Mouse (Mus musculus) forebrain, embryonic 12.5 days (tissue): ENCODE data around the gene Olfr1340. TPM values are rescaled to one million over a fixed set of nuclear protein-coding genes. Genes with fewer than 3 reads are reported as not detected.
A peak's percentile ranks its signal among the peaks of the same experiment; 100 is the strongest.

Experiments used
- ATAC-seq: fragments of 200-750 bp; cut with Nextera tagmentation; 2 replicates; pipeline ENCODE4 v1.8.0; 2017; ENCODE audit warnings: moderate TSS enrichment; ENCODE audit not compliant: low FRiP score
- H3K27ac ChIP-seq: fragments of 300-500 bp; sonication (generic); 2 replicates; pipeline ENCODE4 v1.5.1; 2016; ENCODE audit warnings: mild to moderate bottlenecking
- H3K27me3 ChIP-seq: fragments of 300-500 bp; sonication (generic); 2 replicates; pipeline ENCODE4 v1.6.1; 2016; ENCODE audit warnings: mild to moderate bottlenecking
- H3K36me3 ChIP-seq: fragments of 300-500 bp; sonication (generic); replicated peaks from 2 replicates; pipeline ENCODE4 v1.6.1; 2016; ENCODE audit warnings: mild to moderate bottlenecking
- H3K4me1 ChIP-seq: fragments of 300-500 bp; sonication (generic); 2 replicates; pipeline ENCODE4 v1.6.1; 2016
- H3K4me2 ChIP-seq: fragments of 300-500 bp; sonication (generic); 2 replicates; pipeline ENCODE4 v1.6.1; 2016; ENCODE audit warnings: mild to moderate bottlenecking, moderate library complexity
- H3K4me3 ChIP-seq: fragments of 300-500 bp; sonication (generic); replicated peaks from 2 replicates; pipeline ENCODE4 v1.5.1; 2016; ENCODE audit warnings: mild to moderate bottlenecking
- H3K9ac ChIP-seq: fragments of 300-500 bp; sonication (generic); 2 replicates; pipeline ENCODE4 v1.6.1; 2016; ENCODE audit warnings: mild to moderate bottlenecking
- H3K9me3 ChIP-seq: fragments of 300-500 bp; sonication (generic); 2 replicates; pipeline ENCODE4 v1.6.1; 2016
- WGBS: fragments of 180-500 bp; shearing (Covaris S2); methylation state at CpG from one replicate; pipeline ENCODE4 v1.1.7; 2016; 5-methylcytosine and 5-hydroxymethylcytosine counted together
- polyA plus RNA-seq: library from polyadenylated mRNA; unstranded; fragments of >200 nt; fragmentation: Nextera tagmentation; extraction: Ambion mirVana; gene quantifications from 2 replicates; pipeline ENCODE4 v1.2.1, GENCODE M21; 2016

Olfr1340 gene
- not detected in 2 replicates for polyA plus RNA-seq

GRCm38 (mm10) chr4:118719838-118720237 lies at the start of gene Olfr1340:
Gene Olfr1340 (plus strand): TSS chr4:118720138.
- Histone ChIP-seq H3K36me3 (no peaks in the 10 kb centered on the region), H3K27me3 (no peaks in the 10 kb centered on the region), H3K9ac (no peak within 1 kb of the TSS), H3K4me2 (no peak within 1 kb of the TSS), H3K9me3 (no peaks in the 10 kb centered on the region), H3K27ac (no peak within 1 kb of the TSS), H3K4me3 (no peak within 1 kb of the TSS), H3K4me1 (no peaks in the 10 kb centered on the region)
- ATAC-seq: no peak

- Histone ChIP-seq H3K36me3 (no peaks in the 10 kb centered on the region), H3K9ac (no peak overlapping the region), H3K4me1 (no peaks in the 10 kb centered on the region), H3K9me3 (no peaks in the 10 kb centered on the region), H3K4me2 (no peak overlapping the region), H3K27ac (no peak overlapping the region), H3K4me3 (no peak overlapping the region), H3K27me3 (no peaks in the 10 kb centered on the region)
- no peak for ATAC-seq
- WGBS: 75% methylated on average over 2 of the region's 2 CpGs
Measured at GRCm38 (mm10) chr4:118687086-118687485, 32.9 kb upstream of the Olfr1340 start.

GRCm38 (mm10) chr4:118692412-118692973 lies 27.4 kb upstream of the Olfr1340 start, which contains the start of gene Olfr1342:
Gene Olfr1342 (minus strand): TSS chr4:118692756.
- H3K27ac ChIP-seq: no peak within 1 kb of the TSS
- no peak within 1 kb of the TSS for H3K4me3 ChIP-seq
- ATAC-seq: no peak
- H3K27me3 ChIP-seq: no peaks in the 10 kb centered on the region
- no peak within 1 kb of the TSS for H3K4me2 ChIP-seq
- H3K9me3 ChIP-seq: no peaks in the 10 kb centered on the region
- H3K36me3 ChIP-seq: no peaks in the 10 kb centered on the region
- H3K4me1 ChIP-seq: 0 out of 2 replicates have a peak, but pooled peaks cover 4% of the 10 kb centered on the region
- no peak within 1 kb of the TSS for H3K9ac ChIP-seq
- 47% methylated on average over 12 of the region's 12 CpGs for WGBS

GRCm38 (mm10) chr4:118693812-118694211 lies 26.1 kb upstream of the Olfr1340 start:
- H3K4me2 ChIP-seq: no peak overlapping the region
- no peaks in the 10 kb centered on the region for H3K27me3 ChIP-seq
- H3K36me3 ChIP-seq: no peaks in the 10 kb centered on the region
- H3K4me1 ChIP-seq: 0 out of 2 replicates have a peak, but pooled peaks cover 4% of the 10 kb centered on the region
- ATAC-seq: no peak
- no peak overlapping the region for H3K4me3 ChIP-seq
- no peak overlapping the region for H3K9ac ChIP-seq
- no peak overlapping the region for H3K27ac ChIP-seq
- 35% methylated on average over 2 of the region's 2 CpGs for WGBS
- no peaks in the 10 kb centered on the region for H3K9me3 ChIP-seq

GRCm38 (mm10) chr4:118703223-118703622 lies 16.7 kb upstream of the Olfr1340 start, which contains the start of gene Olfr1341:
Gene Olfr1341 (plus strand): TSS chr4:118703523.
- Histone ChIP-seq H3K9ac (no peak within 1 kb of the TSS), H3K4me2 (no peak within 1 kb of the TSS), H3K9me3 (no peaks in the 10 kb centered on the region), H3K36me3 (no peaks in the 10 kb centered on the region), H3K27ac (no peak within 1 kb of the TSS), H3K4me1 (no peaks in the 10 kb centered on the region), H3K27me3 (no peaks in the 10 kb centered on the region), H3K4me3 (no peak within 1 kb of the TSS)
- ATAC-seq: no peak
- WGBS: 84% methylated on average over 3 of the region's 3 CpGs

DNA sequence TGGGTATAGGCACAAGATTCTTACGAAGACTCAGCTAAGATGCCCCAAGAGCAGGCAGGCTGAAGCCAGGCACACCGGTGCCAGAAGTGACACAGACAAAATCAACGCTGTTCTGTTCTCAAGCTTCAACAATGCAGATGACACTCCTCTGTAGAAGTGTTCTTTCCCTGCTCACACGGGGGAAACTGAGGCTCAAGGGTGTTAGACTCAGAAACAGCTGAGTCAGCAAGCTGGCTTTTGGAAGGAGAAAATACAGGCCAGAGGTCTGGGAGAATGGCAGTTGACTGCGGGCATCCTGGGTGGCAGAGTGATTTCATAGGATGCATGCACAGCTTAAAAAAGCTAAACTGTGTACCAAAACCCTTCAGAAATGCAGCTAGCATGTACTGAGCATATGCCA lies 11.9 kb upstream of the Olfr1340 start:
- Histone ChIP-seq H3K9ac (no peak overlapping the region), H3K4me1 (no peaks in the 10 kb centered on the region), H3K9me3 (no peaks in the 10 kb centered on the region), H3K4me3 (no peak overlapping the region), H3K27ac (no peak overlapping the region), H3K4me2 (no peak overlapping the region), H3K36me3 (no peaks in the 10 kb centered on the region), H3K27me3 (no peaks in the 10 kb centered on the region)
- WGBS: 83% methylated on average over 5 of the region's 5 CpGs
- ATAC-seq: no peak

DNA sequence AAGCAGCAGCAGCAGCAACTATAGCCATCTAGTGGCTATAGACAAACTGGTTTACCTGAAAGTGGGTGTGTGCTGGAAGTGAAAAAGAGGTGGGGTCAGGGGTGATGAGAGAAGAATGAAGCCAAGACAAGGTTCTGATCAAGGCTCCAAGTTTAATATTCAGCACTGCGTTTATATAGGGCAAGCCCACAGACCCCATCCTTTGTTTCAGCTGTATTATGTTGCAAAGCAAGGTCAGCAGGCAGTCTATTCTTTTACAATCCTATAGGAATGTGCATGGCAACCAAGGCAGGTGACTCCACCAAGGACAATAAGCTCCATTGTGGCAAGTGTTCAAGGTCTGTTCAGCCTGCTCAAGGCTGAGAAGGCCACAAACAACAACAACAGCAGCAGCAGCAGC lies 8.3 kb upstream of the Olfr1340 start:
- H3K4me3 ChIP-seq: no peak overlapping the region
- no peak overlapping the region for H3K9ac ChIP-seq
- no peaks in the 10 kb centered on the region for H3K27me3 ChIP-seq
- no peaks in the 10 kb centered on the region for H3K36me3 ChIP-seq
- H3K4me1 ChIP-seq: no peaks in the 10 kb centered on the region
- no peak for ATAC-seq
- no peak overlapping the region for H3K4me2 ChIP-seq
- WGBS: 11% methylated on average over 1 of the region's 1 CpGs
- no peaks in the 10 kb centered on the region for H3K9me3 ChIP-seq
- H3K27ac ChIP-seq: no peak overlapping the region

DNA sequence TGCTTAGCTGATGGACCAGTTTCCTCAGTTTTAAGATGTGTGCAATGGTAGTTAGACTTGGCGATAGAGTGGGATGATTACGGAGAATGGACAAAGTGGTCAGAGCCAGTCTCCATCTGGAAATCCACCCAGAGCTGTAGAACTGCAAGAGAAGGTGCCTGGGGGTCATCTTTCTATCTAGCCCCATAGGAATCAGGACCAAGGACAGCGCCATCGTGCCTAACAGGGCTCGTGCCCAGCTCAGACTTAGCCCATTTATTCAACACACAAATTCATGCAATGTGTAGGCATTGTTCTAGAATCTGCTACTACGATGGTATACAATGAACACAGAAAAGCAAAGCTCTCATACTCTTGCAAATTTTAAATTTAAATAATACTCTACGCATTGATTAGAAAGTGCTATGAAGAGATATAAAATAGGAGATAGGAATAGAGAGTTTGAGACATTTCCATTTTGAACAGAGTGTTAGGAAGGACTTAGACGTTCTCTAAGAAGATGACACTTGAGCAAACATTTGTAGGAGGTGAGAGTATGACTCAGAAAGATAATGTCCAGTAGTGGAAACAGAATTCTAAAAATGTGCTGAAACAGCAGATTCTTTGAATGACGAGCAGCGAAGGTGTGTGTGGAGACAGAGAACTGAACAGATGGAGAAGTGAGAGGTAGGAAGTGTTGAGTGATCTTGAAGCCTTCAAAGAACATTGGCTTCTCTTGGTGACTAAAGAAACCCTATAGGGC lies 2.0 kb downstream of the Olfr1340 start:
- Histone ChIP-seq H3K27ac (no peak overlapping the region), H3K27me3 (no peaks in the 10 kb centered on the region), H3K36me3 (no peaks in the 10 kb centered on the region), H3K4me1 (no peaks in the 10 kb centered on the region), H3K9ac (no peak overlapping the region), H3K4me3 (no peak overlapping the region), H3K9me3 (no peaks in the 10 kb centered on the region), H3K4me2 (no peak overlapping the region)
- 56% methylated on average over 10 of the region's 10 CpGs for WGBS
- ATAC-seq: no peak

GRCm38 (mm10) chr4:118731875-118732274 lies 11.9 kb downstream of the Olfr1340 start, which contains the start of gene Olfr1339:
Gene Olfr1339 (plus strand): TSS chr4:118732175.
- Histone ChIP-seq H3K9me3 (no peaks in the 10 kb centered on the region), H3K27ac (no peak within 1 kb of the TSS), H3K4me1 (no peaks in the 10 kb centered on the region), H3K36me3 (no peaks in the 10 kb centered on the region), H3K4me2 (no peak within 1 kb of the TSS), H3K4me3 (no peak within 1 kb of the TSS), H3K9ac (no peak within 1 kb of the TSS), H3K27me3 (no peaks in the 10 kb centered on the region)
- 100% methylated on average over 1 of the region's 1 CpGs for WGBS
- ATAC-seq: no peak

DNA sequence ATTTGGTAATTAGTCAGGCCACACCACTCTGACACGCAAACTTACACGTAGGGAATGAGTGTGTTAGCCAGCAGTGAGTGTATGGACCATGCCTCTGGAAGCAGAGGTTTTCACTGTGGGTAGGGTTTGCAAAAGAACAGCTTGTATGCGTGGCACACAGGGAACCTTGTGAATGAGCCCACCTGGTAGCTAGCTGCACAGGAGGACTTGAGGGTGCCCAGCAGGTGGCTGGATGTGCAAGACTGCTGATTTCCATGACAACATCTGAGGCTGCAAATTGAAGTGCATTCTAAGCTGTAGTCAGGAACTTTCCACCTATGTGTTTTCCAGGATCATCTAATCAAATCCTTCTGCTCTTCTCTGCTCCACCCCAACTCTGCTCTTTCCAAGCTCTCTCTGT lies 19.6 kb downstream of the Olfr1340 start:
- WGBS: 54% methylated on average over 3 of the region's 3 CpGs

GRCm38 (mm10) chr4:118740988-118741698 lies 21.2 kb downstream of the Olfr1340 start:
- Histone ChIP-seq H3K27ac (no peak overlapping the region), H3K4me3 (no peak overlapping the region), H3K9ac (no peak overlapping the region), H3K36me3 (no peaks in the 10 kb centered on the region), H3K4me1 (peaks cover 12% of the 10 kb centered on the region; the same call in 1 of the 2 replicates), H3K4me2 (peak overlapping the region; percentile 29), H3K27me3 (peaks cover 27% of the 10 kb centered on the region), H3K9me3 (peaks cover 1% of the 10 kb centered on the region; the same call in 1 of the 2 replicates)
- ATAC-seq: no peak
- 4% methylated on average over 11 of the region's 11 CpGs for WGBS

More for the DNA sequence above, 19.6 kb downstream of the Olfr1340 start:
- Histone ChIP-seq H3K4me1 (peaks cover 12% of the 10 kb centered on the region; the same call in 1 of the 2 replicates), H3K4me3 (no peak overlapping the region), H3K27ac (no peak overlapping the region), H3K4me2 (no peak overlapping the region), H3K9ac (no peak overlapping the region), H3K9me3 (no peaks in the 10 kb centered on the region), H3K36me3 (no peaks in the 10 kb centered on the region), H3K27me3 (peaks cover 27% of the 10 kb centered on the region)
- ATAC-seq: no peak

DNA sequence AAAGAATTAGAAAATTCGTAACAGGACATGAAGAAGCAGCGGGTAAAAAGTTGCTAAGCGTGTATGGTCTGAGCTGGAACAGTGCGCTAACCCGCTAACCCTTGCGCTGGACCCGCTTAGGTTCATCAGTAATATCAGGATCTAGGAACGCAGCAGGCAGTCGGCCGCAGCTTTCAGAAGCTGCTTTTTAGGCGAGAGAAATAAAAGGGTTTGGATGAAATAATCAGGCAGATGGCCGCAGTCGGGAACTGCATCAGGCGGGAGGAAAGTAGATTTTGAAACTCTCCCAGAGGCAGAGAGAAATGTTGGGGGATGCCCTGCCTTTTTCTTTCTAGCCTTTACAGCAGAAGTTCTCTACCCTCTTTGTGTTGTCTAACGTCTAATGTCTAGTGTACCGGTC lies 21.9 kb downstream of the Olfr1340 start:
- H3K27me3 ChIP-seq: peaks cover 27% of the 10 kb centered on the region
- H3K4me2 ChIP-seq: peak overlapping the region; percentile 29
- peaks cover 5% of the 10 kb centered on the region; the same call in 1 of the 2 replicates for H3K9me3 ChIP-seq
- H3K27ac ChIP-seq: no peak overlapping the region
- H3K36me3 ChIP-seq: no peaks in the 10 kb centered on the region
- no peak overlapping the region for H3K4me3 ChIP-seq
- peaks cover 12% of the 10 kb centered on the region; the same call in 1 of the 2 replicates for H3K4me1 ChIP-seq
- no peak for ATAC-seq
- H3K9ac ChIP-seq: no peak overlapping the region
- 3% methylated on average over 16 of the region's 16 CpGs for WGBS
